Mouse (Mus musculus): ENCODE data around the gene Tmem56. TPM values are rescaled to one million over a fixed set of nuclear protein-coding genes. Genes with fewer than 3 reads are reported as not detected.

Gene Tmem56
- total and polyA plus RNA-seq, 2 experiments, result 24.1 to 150 TPM

GRCm38 (mm10) chr3:121258521-121259478 lies 24.1 kb downstream of the Tmem56 start:
- Histone ChIP-seq H3K4me3 (ENCODE audit: insufficient read depth, low read depth, low read length) (peak overlapping the region; percentile 8), H3K4me1 (ENCODE audit: control insufficient read depth, insufficient read depth, low read length) (peaks cover 34% of the 10 kb centered on the region), H3K27me3 (ENCODE audit: control insufficient read depth, insufficient read depth, low read length) (no peaks in the 10 kb centered on the region), H3K36me3 (ENCODE audit: control insufficient read depth, insufficient read depth, low read length) (no peaks in the 10 kb centered on the region), H3K9ac (ENCODE audit: low read depth, low read length) (peak overlapping the region; percentile 69), H3K27ac (replicated peaks; ENCODE audit: insufficient read depth, low read depth, low read length) (peak overlapping the region; percentile 85), H3K79me2 (ENCODE audit: control insufficient read depth, insufficient read depth, low read length) (peaks cover 31% of the 10 kb centered on the region)
- peak; percentile 94 for DNase-seq (ENCODE audit: extremely low read depth, low read depth, low spot score)
- TF ChIP-seq POLR2A (IDR thresholded peaks at IDR 0.05; ENCODE audit: extremely low read depth, insufficient read depth, low read length) (no peak), CTCF (IDR thresholded peaks at IDR 0.05; ENCODE audit: low read depth, low read length) (no peak)
- WGBS, result 25% methylated on average over 20 of the region's 20 CpGs

- peaks cover 37% of the 10 kb centered on the region for H3K79me2 ChIP-seq (ENCODE audit: control insufficient read depth, insufficient read depth, low read length)
- no peak for TF ChIP-seq POLR2A (IDR thresholded peaks at IDR 0.05; ENCODE audit: extremely low read depth, insufficient read depth, low read length)
- TF ChIP-seq CTCF (IDR thresholded peaks at IDR 0.05; ENCODE audit: low read depth, low read length), result no peak
- H3K27me3 ChIP-seq (ENCODE audit: control insufficient read depth, insufficient read depth, low read length), result no peaks in the 10 kb centered on the region
- peak overlapping the region; percentile 46; the same call in 1 of the 2 replicates for H3K9ac ChIP-seq (ENCODE audit: low read depth, low read length)
- H3K36me3 ChIP-seq (ENCODE audit: control insufficient read depth, insufficient read depth, low read length), result peaks cover 4% of the 10 kb centered on the region; the same call in 1 of the 2 replicates
- H3K27ac ChIP-seq (replicated peaks; ENCODE audit: insufficient read depth, low read depth, low read length), result peak overlapping the region; percentile 59
- H3K4me3 ChIP-seq (ENCODE audit: insufficient read depth, low read depth, low read length), result no peak overlapping the region
- DNase-seq (ENCODE audit: extremely low read depth, low read depth, low spot score), result no peak
- peaks cover 33% of the 10 kb centered on the region for H3K4me1 ChIP-seq (ENCODE audit: control insufficient read depth, insufficient read depth, low read length)
- WGBS, result 85% methylated on average over 10 of the region's 10 CpGs
Measured at GRCm38 (mm10) chr3:121257418-121257817, 25.5 kb downstream of the Tmem56 start.

DNA sequence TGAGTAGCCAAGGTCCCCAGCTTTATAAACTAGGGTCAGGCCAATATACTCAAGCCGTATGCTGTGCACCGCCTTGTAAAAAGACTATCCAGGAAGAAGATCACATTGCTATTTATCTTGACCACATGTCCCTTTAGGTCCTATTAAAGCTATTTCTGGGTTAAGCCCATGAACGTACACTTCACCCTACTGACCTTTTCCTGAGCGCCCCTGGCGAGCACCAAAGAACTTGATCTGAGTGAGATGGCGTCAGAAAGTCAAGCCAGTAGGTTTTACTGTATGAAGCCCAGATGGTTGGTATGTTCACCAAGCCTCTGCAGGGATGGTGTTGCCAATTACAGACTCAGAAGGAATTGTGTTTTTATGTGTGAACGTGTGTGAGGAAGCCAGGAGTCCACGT lies 26.8 kb downstream of the Tmem56 start:
- Histone ChIP-seq H3K79me2 (ENCODE audit: control insufficient read depth, insufficient read depth, low read length) (peaks cover 39% of the 10 kb centered on the region), H3K9ac (ENCODE audit: low read depth, low read length) (peak overlapping the region; percentile 21; the same call in 1 of the 2 replicates), H3K4me3 (ENCODE audit: insufficient read depth, low read depth, low read length) (no peak overlapping the region), H3K27me3 (ENCODE audit: control insufficient read depth, insufficient read depth, low read length) (no peaks in the 10 kb centered on the region), H3K4me1 (ENCODE audit: control insufficient read depth, insufficient read depth, low read length) (peaks cover 35% of the 10 kb centered on the region), H3K36me3 (ENCODE audit: control insufficient read depth, insufficient read depth, low read length) (peaks cover 11% of the 10 kb centered on the region), H3K27ac (replicated peaks; ENCODE audit: insufficient read depth, low read depth, low read length) (peak overlapping the region; percentile 77)
- DNase-seq (ENCODE audit: extremely low read depth, low read depth, low spot score), result no peak
- TF ChIP-seq CTCF (IDR thresholded peaks at IDR 0.05; ENCODE audit: low read depth, low read length) (no peak), POLR2A (IDR thresholded peaks at IDR 0.05; ENCODE audit: extremely low read depth, insufficient read depth, low read length) (no peak)
- WGBS, result 61% methylated on average over 8 of the region's 8 CpGs

- no peaks in the 10 kb centered on the region for H3K27me3 ChIP-seq (ENCODE audit: control insufficient read depth, insufficient read depth, low read length)
- H3K4me1 ChIP-seq (ENCODE audit: control insufficient read depth, insufficient read depth, low read length), result peaks cover 34% of the 10 kb centered on the region
- peak; percentile 93 for DNase-seq (ENCODE audit: extremely low read depth, low read depth, low spot score)
- WGBS, result 30% methylated on average over 7 of the region's 7 CpGs
- H3K36me3 ChIP-seq (ENCODE audit: control insufficient read depth, insufficient read depth, low read length), result peaks cover 11% of the 10 kb centered on the region
- peak overlapping the region; percentile 77 for H3K27ac ChIP-seq (replicated peaks; ENCODE audit: insufficient read depth, low read depth, low read length)
- H3K4me3 ChIP-seq (ENCODE audit: insufficient read depth, low read depth, low read length), result no peak overlapping the region
- peaks cover 42% of the 10 kb centered on the region for H3K79me2 ChIP-seq (ENCODE audit: control insufficient read depth, insufficient read depth, low read length)
- peak overlapping the region; percentile 21; the same call in 1 of the 2 replicates for H3K9ac ChIP-seq (ENCODE audit: low read depth, low read length)
- no peak for TF ChIP-seq CTCF (IDR thresholded peaks at IDR 0.05; ENCODE audit: low read depth, low read length)
- TF ChIP-seq POLR2A (IDR thresholded peaks at IDR 0.05; ENCODE audit: extremely low read depth, insufficient read depth, low read length), result no peak
Measured at GRCm38 (mm10) chr3:121255501-121255900, 27.4 kb downstream of the Tmem56 start.

DNA sequence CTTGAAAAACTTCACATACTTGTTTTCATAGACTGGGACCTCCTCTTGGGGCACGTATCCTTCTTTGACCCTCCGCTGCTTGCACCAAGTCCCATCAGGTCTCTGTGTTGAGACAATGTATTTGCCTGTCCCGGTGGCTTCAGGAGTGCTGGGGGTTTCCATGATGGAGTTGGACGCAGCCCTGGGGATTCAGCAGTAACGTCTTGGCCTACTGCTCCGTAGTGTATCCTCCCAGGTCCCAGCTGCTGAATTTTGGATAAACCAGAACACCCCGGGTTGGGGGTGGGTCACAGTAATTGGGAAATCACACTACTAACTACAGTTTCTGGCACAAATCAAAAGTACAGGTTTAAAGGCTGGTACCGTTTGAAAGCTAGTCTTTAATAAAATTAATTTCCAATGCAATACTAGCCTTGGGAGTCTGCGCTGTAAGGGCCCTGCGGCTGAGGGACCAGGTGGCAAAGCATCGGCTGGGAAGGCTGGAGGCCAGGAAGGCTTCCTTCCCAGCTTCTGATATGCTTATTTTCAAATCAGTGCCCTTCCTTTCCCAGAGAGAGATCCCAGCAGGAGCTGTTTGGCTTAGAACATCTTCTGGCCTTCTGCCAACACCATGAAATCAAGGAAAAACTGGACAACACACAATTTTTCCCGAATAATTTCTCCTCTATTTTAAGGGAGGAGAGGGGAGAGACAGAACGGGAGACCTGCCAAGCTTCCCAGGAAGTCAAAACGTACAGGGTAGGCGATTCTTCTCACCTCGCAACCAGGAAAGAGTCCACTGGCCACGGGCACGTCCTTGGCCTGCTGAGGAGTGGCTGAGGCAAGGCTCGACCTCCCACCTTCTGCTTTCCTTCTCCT lies 32.1 kb downstream of the Tmem56 start:
- H3K36me3 ChIP-seq (ENCODE audit: control insufficient read depth, insufficient read depth, low read length), result peaks cover 17% of the 10 kb centered on the region
- 0 out of 2 replicates have a peak overlapping the region, but pooled peaks have one; percentile 3 for H3K9ac ChIP-seq (ENCODE audit: low read depth, low read length)
- H3K27ac ChIP-seq (replicated peaks; ENCODE audit: insufficient read depth, low read depth, low read length), result peak overlapping the region; percentile 7; the same call in 1 of the 2 replicates
- H3K4me1 ChIP-seq (ENCODE audit: control insufficient read depth, insufficient read depth, low read length), result peaks cover 12% of the 10 kb centered on the region
- peak; percentile 46 for DNase-seq (ENCODE audit: extremely low read depth, low read depth, low spot score)
- H3K4me3 ChIP-seq (ENCODE audit: insufficient read depth, low read depth, low read length), result no peak overlapping the region
- peaks cover 49% of the 10 kb centered on the region for H3K79me2 ChIP-seq (ENCODE audit: control insufficient read depth, insufficient read depth, low read length)
- WGBS, result 54% methylated on average over 19 of the region's 19 CpGs
- TF ChIP-seq CTCF (IDR thresholded peaks at IDR 0.05; ENCODE audit: low read depth, low read length) (no peak), POLR2A (IDR thresholded peaks at IDR 0.05; ENCODE audit: extremely low read depth, insufficient read depth, low read length) (no peak)
- H3K27me3 ChIP-seq (ENCODE audit: control insufficient read depth, insufficient read depth, low read length), result no peaks in the 10 kb centered on the region
